Mouse (Mus musculus) layer of hippocampus, adult 8-10 months (tissue): ENCODE measurements around the gene Tbx18. TPM values are rescaled to one million over a fixed set of nuclear protein-coding genes. Genes with fewer than 3 reads are reported as not detected.
A peak's percentile ranks its signal among the peaks of the same experiment; 100 is the strongest.

Experiments
- DNase-seq, 2 experiments: peaks; one replicate each; pipeline ENCODE4 v3.0.0; 2022; ENCODE audit warnings: low spot score in 2 of 2
- total RNA-seq, 4 experiments: library from RNA; stranded (reverse); gene quantifications; 2 replicates each; pipeline ENCODE4 v1.2.4; 2022

Gene Tbx18
- total RNA-seq, 4 experiments from 2014 or later = 1.3 to 1.8 (median 1.4) TPM

DNA sequence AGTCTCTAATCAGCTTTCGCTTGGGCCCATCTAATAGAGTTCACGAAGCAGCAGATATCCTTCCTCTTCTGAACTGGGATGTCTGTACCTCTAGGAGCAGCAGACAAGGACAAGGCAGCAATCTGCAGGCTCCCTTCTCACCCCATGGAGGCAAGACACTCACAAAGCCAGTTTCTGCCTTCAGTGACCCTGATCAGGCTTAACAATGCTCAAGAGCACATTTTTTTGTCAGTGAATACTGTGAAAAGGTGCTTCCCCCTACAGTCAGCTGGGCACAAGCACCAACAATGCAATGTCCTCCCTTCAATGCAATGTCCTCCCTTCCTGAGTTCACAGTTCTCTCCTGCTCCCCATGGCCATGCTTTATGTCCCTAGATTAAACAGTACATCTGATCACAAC, 9.3 kb downstream of the Tbx18 start:
- DNase-seq = no peak

DNA sequence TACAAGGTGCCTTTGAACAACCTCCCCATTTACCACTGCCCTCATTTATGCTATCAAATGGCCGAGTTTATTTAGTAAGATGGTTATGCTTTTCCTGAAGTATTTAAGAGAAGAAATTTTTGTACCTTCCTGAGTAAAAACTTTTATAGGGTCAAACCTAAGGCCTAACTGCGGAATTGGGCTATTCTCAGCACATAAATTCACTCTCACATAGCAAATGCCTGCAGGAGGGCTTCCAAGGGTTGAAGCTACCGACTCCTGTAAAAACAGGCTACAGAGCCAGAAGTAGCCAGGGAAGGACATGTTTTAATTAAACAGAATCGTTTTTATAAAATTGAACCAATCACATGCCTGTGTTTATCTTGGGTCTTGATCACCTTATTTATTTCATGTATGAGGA, 20.7 kb downstream of the Tbx18 start:
- no peak for DNase-seq

- peak in 1 of 2 experiments; percentile 55 for DNase-seq
Observed at GRCm38 (mm10) chr9:87708151-87708550, 22.9 kb downstream of the Tbx18 start.

DNA sequence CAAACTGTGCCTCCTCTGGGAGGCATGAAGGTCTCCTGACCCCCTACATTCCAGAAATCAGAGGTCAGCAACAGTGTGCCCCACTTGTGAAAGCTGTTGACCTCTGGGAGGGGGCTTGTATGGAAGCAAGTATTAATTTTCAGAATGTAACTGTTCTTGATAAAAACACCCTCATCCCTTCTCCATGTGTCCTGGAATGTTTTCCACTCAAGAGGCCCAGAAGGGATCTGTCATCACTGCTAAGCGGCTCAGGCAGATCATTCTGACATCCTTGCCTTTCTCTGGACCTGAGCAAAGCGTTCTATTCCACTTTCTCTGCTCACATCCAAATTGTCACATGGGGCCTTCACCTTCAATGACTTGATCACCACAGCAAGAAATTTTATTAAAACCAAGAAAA, 28.8 kb downstream of the Tbx18 start:
- no peak for DNase-seq

DNA sequence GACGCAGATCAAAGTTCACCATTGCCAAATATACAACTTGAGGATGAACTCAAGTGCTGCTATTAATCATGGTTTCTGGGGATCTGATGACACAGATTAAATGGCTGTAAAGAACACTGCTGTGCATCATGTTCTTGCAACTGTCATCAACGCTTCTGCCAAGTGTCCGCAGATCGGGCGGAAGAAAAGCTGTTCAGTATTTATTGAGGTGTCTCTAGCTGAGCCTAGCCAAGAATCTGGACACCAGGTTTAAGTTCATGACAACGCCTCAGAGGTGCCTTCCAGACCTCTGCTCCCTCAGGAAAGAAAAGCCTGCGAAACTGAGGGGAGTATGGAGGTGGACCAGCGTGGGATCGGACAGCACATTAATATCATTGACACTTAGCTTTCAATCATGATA, 44.1 kb downstream of the Tbx18 start:
- no peak for DNase-seq

DNA sequence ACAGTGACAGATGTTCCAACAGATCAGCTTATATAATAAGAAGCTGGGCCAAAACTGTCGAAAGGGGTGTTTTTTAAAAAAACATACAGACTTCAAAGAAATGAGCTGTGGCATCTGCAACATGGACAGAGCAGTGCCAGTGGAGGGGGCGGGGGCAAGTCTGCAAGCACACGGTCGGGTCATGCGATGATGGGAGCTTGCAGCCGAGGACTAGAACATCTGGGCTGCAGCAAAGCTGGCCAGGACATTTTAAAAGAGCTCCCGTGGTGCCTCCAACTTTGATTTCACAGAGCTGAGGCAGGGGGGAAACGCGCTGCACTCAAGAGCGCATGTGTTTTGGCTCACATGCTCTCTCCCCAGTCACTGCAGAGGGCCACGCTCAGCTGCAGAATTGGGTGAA, 48.8 kb downstream of the Tbx18 start:
- DNase-seq = no peak
